Mouse (Mus musculus): ENCODE data around the gene Zfp784.

Zfp784 gene

DNA sequence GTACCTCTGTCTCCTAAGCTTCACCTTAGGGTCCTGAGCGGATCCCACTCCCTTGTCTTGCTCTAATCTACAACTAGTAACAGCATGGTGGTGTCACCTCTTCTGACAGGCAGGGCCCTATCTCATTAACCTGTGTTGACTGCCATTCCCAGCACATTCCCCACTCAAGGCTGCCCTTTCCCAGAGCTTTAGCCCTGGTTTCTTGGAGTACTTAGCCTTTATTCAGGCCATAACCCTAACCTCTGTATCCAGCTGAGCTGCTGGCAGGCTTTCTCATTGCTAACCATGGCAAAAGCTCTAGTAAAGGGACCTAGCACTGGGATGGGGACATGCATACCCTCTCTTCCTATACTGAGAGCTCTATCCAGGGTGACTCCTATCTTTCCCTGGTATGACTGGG, 20.4 kb upstream of the Zfp784 start:
- DNase-seq (ENCODE audit: extremely low read depth, low read depth, low spot score) = no peak

DNA sequence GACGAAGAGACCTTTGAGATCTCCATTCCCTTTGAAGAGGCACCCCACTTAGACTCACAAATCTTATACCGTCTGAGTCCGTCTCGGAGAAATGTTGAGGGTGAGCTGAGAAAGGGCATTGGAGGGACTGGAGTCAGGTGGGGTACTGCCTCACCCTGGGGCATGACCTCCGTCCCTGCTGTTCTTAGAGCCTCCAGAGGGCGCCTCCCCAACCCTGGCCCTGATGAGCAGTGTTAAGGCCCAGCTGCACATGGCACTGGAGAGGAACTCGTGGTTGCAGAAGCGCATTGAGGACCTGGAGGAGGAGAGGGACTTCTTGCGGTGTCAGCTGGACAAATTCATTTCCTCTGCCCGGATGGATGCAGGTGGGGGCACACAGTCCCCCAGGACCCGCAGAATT, 19.6 kb upstream of the Zfp784 start:
- no peak for DNase-seq (ENCODE audit: extremely low read depth, low read depth, low spot score)

DNA sequence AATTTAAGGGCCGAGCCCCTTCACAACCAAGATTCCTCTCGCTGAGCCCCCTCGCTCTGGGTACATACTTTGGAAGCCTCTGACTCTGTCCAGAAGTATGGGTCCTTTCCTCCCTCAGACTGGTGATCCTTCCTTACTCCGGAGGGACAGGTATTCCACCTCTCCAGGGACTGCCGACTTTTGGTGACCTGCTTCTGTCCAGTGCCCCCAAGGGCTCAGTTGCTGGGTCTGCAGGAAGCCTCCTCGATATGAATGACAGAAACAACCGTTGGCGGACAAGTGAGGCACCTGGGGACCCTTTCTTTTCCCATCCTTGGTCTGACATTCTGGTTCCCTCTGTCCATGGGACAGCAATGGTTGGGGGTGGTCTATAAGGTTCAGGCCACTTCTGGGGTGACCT, 19.1 kb upstream of the Zfp784 start:
- no peak for DNase-seq (ENCODE audit: extremely low read depth, low read depth, low spot score)

DNA sequence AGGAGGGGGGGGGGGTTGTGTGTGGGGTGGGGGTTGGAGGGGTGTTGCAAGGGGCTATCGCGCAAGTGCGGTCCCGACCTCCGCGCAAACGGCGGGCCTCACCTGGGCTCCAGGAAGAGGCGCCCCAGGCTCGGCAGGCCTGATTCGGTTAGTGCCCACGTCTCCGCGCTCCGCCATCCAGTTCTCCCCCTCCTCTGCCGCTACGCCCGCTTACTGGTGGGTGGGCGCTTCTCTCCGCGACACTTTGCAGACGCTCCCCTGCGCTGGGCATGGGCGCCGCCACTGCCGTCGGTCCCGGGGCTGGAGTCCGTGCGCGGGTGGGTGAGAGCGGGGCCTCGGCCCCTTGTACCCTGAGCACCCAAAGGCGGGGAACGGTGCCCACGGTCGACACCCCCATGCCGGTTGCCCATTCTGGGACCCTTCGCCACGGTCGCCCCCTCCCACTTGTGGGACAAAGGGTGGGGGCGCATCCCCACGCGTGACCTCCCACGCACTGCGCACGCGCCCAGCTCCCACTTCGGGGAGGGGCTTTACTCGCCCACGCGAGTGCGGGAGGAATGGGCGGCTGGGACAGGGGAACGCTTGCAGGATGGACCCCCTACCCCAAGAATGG, 18.5 kb upstream of the Zfp784 start:
- DNase-seq (ENCODE audit: extremely low read depth, low read depth, low spot score) = no peak

DNA sequence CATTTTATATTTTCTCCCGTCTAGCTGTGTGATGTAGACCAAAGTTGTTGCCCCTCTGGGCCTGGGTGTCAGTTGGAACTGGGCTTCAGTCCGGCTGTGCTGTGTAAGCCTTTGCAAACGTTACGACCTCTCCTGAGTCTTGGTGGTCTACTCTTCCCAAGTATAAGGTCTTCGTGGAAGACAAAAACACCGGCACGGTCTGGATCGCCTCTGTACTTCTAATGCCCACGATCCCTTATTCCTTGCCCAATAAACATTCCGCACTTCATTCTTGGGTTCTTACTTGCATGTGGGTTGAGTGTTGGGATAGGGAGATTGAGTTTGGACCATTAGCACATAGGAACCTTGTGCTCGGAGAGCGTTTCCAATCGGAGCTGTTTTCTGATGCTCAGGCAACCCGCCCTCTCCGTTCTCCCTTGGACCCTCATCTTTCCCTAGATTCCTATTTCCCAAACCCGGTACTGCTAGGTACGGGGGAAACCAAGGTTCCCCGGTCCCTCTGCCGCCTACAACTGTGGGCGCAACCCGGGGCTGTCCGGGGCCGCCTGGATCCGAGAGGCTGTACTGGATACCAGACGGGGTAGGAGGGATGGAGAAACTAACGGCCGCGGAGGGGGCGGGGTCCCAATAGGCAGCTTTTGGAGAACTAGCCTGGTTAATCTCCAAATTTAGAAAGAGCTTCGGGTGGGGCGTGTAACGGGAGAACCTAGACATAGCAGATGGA, 15.4 kb upstream of the Zfp784 start:
- DNase-seq (ENCODE audit: extremely low read depth, low read depth, low spot score) = no peak

DNA sequence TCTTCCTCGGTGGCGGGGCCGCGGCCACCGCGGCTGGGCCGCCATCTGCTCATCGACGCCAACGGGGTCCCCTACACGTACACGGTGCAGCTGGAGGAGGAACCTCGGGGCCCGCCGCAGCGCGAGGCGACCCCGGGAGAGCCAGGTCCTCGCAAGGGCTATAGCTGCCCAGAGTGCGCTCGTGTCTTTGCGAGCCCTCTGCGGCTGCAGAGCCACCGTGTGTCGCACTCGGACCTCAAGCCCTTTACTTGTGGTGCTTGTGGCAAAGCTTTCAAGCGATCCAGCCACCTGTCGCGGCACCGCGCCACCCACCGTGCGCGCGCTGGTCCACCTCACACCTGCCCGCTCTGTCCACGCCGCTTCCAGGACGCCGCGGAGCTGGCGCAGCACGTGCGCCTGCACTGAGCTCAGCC, 14.7 kb upstream of the Zfp784 start:
- no peak for DNase-seq (ENCODE audit: extremely low read depth, low read depth, low spot score)

DNA sequence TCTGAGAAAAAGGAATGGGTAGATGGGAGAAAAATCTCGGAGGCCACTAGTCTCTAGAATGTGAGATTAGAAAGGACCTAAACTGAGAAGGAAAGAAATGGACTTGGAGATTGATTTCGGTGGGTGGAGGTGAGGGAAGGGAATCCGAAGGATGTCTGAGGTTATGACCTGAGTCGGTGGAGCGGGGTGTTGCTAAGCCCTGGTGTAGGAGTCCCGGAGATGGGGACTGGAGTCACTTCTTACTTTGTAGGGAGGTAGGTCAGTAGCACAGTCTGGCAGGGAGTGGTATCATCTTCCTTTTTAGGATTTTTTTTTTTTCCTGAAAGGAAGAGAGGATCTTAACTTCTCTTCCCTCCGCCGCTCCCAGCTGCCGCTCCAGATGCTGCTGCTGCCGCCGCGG, 14.2 kb upstream of the Zfp784 start:
- no peak for DNase-seq (ENCODE audit: extremely low read depth, low read depth, low spot score)

DNA sequence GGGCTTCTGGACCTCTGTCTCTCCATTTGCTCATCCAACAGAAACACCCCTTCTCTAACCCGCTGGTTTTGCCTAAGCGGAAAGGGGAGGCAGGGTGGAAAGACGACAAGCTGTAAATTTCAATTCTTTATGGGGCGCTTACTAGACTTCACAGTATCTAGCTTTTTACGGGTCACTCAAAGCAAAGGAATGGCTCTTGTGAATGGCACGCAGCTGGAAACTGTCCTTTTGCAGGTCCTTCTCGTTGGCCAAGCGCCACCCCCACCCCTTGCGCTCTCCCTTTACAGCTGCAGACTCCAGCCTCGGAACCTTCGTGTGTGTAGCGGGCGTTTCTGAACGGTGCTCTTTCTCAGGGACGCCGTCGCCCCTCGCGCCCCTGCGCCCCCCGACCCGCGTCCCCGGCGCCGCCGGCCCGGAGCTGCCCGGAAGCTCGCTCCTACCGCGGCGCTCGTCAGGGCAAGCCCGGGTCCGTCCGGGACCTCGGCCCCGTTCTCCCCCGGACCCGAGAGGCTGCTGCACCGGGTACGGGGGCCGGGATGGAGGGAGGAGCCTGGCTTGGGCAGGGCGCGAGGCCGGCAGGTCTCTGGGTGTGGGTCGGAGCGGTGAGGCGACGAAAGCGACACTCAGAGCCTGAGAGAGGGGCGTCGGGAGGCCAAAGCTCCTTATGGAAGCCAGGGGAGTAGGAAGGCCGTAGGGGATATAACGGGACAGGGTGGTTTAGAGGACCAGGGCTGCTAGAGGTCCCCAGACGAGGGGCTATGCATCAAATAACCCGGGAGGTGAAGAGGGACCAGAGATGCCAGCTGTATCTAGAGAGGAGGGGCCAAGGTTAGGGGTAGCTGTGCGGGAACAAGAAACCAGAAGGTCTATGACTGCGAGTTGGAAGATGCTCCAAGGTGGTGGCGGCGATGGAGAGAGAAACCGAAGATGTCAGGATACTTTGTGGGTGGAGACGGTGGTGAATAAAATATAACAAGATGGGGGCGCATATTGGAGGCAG, 13.2 kb upstream of the Zfp784 start, which contains the start of gene Zfp580:
Zfp580 (plus strand) TSS at position 346 of the 1,000 bp plus-strand sequence.
- DNase-seq (ENCODE audit: extremely low read depth, low read depth, low spot score) = no peak

DNA sequence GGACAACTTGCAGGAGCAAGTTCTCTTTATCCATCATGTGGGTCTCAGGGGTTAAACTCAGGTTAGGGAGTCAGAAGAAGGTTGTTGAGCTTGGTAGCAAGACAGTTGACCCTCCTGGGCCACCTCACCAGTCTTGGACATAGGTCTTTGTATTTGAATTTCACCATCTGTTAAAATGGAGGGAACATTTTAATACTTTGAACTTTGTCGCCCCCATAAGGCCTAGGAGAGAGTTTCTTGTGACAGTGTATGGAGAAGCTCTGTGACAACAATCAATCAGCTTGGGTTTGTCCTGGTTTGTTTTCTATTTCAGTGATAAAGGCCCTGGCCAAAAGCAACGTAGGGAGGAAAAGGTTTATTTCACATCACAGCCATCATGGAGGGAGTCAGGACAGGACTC, 9.1 kb upstream of the Zfp784 start:
- no peak for DNase-seq (ENCODE audit: extremely low read depth, low read depth, low spot score)

DNA sequence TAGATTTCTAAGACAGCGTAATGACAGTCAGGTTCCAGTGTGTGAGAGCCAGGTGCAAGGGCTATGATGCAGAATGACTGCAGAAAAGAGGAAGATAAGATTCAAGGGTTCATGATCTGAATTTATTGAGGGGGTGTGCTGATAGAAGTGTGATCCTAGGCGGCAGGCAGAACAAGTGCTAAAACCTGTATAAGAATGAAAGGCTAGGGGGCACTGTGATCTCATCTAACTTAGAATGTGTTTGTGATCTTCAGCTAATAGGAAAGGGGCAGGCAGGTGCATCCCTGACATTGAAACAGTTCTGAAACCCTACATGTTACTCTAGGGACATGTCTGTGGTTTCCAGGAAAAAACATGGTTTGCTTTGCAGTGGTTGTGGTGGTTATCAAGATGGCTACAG, 7.9 kb upstream of the Zfp784 start:
- no peak for DNase-seq (ENCODE audit: extremely low read depth, low read depth, low spot score)

DNA sequence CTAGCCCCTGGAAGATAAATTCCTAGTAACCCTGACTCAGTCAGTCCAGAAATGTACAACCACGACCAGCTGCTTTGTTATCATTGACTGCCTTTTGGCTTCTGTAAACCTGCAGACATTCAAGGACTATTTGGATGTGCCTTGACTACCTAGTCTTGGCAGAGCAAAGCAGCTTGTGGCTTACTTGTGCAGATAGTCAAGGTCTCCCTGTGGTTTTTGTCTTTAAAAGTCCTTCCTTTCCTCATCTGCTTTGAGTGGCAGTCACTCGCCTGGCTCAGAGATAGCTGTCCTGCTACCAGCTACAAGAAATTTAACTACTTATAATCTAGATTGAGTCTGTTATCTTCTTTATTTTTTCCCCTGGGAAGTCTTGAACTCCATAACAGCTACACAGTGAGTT, 6.7 kb upstream of the Zfp784 start:
- no peak for DNase-seq (ENCODE audit: extremely low read depth, low read depth, low spot score)

DNA sequence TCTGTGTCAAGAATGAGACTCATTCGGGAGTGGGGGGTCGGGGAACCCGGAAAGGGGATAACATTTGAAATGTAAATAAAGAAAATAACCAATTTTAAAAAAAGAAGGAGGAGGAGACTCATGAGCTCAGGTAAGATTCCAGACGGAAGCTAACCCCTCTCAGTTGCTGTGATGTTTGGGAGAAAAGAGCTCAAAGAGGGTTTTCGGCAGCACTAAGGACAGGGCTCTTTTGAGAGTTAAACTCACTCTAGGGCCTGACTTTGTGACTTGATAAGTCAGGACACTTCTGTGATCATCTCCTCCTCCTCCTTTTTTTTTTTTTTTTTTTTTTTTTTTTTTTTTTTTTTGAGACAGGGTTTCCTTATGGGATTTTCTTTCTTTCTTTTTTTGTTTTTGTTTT, 694 bp upstream of the Zfp784 start:
- no peak for DNase-seq (ENCODE audit: extremely low read depth, low read depth, low spot score)

DNA sequence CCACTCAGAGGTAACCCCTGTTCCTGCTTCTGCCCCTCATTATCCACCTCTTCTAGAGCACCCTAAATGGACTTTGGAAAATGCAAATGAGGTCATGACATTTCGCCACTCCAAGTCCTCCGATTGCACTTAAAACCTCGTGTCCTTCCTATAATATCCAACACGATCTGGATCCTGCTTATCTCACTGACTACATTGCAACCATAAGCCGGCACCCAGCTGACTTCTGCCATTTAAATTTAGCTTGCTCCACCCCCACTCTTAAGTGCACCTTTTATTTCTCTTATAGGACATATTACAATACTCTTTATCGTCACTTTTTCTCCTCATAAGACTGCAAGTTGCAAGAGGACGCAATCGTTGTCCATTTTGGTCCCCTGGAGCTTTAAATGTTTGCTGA, 779 bp downstream of the Zfp784 start:
- DNase-seq (ENCODE audit: extremely low read depth, low read depth, low spot score) = no peak

DNA sequence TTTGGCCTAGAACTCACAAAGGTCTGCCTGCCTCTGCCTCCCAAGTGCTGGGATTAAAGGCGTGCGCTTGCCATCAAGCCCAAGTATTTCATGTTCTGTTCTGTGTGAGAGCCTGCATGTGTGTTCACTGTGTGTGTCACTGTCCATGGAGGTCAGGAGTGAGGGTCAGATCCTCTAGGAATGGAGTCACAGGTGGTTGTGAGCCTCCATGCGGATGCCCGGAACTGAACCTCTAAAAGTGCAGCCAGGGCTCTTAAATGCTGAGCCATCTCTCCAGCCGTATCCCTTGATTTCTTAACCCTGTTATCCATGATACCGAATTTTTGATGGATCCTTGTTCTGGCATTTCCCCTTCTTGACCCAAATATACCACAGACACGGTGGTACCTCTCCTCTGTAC, 1.2 kb downstream of the Zfp784 start:
- DNase-seq (ENCODE audit: extremely low read depth, low read depth, low spot score) = no peak

DNA sequence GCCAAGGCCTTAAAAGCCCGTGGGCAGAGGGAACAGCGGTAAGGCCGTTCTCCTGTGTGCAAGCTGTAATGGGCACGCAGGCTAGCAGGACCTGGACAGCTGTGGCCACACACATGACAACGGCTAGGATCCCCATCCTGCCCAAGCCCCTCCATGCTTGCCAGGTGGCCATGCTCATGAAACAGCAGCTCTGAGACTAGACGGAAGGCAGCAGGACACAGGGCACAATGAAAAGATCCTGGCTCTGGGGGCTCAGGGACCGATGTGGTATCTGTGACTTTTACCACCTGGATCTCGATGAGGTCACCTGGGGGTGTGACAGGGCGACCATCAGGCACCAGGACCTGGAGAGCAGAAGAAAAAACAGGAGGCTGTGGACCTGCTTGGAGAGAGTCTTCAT, 2.1 kb downstream of the Zfp784 start:
- DNase-seq (ENCODE audit: extremely low read depth, low read depth, low spot score) = no peak

DNA sequence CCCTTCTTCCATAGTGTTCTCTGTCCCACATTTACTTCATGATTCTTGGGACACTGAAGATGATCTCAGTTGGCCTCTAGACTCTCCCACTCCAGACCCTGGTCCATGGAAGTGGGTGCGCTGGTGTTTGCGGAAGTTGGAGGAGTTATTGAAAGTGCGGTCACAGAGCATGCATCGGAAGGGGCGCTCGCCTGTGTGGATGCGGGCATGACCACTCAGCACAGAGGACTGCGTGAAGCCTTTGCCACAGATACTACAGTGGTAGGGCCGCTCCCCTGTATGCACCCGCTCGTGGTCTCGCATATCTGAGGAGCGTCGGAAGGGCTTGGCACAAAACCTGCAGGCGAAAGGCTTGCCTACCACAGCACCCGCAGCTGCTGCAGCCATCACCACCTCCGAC, 2.6 kb downstream of the Zfp784 start:
- no peak for DNase-seq (ENCODE audit: extremely low read depth, low read depth, low spot score)

DNA sequence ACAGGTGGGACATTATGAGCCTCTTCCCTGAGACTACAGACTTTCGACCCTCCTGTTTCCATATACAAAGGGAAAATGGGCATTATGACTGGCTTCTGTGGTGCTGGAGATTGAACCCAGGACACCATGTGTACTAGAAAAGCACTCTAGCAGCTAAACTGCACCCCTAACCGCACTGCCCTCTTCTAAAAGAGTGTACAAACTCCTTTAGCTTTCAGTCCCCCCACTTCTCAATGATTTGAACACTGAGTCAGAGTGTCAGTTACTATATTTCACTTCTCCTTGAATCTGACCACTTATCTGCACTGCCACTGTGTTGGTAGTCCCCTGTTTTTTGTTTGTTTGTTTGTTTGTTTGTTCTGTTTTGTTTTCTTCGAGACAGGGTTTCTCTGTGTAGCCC, 4.4 kb downstream of the Zfp784 start, which contains the start of gene 4632433K11Rik:
4632433K11Rik (plus strand) TSS at position 301 of the 400 bp plus-strand sequence.
- no peak for DNase-seq (ENCODE audit: extremely low read depth, low read depth, low spot score)

DNA sequence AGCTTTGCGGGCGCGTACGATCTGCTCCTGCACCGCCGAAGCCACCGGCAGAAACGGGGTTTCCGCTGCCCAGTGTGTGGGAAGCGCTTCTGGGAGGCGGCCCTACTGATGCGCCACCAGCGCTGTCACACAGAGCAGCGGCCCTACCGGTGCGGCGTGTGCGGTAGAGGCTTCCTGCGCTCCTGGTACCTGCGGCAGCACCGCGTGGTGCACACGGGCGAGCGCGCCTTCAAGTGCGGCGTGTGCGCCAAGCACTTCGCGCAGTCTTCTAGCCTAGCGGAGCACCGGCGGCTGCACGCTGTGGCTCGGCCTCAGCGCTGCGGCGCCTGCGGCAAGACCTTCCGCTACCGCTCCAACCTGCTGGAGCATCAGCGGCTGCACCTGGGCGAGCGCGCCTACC, 6.8 kb downstream of the Zfp784 start:
- DNase-seq (ENCODE audit: extremely low read depth, low read depth, low spot score) = no peak

DNA sequence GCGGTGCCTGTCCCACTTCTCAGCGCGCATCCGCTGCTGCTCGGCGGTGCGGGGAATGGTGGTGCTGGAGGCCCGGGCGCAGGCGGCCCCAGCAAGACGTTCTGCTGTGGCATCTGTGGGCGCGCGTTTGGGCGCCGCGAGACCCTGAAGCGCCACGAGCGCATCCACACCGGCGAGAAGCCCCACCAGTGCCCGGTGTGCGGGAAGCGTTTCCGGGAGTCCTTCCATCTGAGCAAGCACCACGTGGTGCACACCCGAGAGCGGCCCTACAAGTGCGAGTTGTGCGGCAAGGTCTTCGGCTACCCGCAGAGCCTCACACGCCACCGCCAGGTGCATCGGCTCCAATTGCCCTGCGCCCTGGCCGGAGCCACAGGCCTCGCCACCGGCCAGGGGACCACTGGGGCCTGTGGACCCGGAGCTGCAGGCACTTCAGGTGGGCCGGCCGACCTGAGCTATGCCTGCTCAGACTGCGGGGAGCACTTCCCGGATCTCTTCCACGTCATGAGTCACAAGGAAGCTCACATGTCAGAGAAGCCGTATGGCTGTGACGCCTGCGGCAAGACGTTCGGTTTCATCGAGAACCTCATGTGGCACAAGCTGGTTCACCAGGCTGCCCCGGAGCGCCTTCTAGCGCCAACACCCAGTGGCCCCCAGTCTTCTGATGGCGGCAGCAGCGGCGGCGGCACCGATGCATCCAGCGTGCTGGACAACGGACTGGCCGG, 7.5 kb downstream of the Zfp784 start:
- DNase-seq (ENCODE audit: extremely low read depth, low read depth, low spot score) = no peak

DNA sequence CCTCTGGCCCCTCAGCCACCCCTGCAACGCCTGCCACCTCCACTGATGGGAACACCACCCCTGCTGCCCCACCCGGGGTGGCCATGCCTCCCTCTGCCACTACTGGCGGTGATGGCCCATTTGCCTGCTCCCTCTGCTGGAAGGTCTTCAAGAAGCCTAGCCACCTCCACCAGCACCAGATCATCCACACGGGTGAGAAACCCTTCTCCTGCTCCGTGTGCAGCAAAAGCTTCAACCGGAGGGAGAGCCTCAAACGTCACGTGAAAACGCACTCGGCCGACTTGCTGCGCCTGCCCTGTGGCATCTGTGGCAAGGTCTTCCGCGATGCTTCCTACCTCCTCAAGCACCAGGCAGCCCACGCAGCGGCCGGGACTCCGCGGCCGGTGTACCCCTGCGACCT, 8.3 kb downstream of the Zfp784 start:
- DNase-seq (ENCODE audit: extremely low read depth, low read depth, low spot score) = no peak

DNA sequence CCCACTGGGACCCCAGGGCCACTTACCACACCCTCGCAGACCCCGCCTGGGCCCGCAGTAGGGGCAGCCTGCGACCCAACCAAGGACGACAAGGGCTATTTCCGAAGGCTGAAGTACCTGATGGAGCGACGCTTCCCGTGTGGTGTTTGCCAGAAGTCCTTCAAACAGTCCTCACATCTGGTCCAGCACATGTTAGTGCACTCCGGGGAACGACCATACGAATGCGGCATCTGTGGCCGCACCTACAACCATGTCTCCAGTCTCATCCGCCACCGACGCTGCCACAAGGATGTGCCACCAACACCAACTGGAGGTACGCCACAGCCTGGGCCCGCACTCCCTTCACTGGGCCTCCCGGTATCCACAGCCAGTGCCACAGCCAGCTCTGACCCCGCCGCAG, 8.7 kb downstream of the Zfp784 start:
- no peak for DNase-seq (ENCODE audit: extremely low read depth, low read depth, low spot score)
